Mouse (Mus musculus): Measurements from ENCODE around the gene Lingo1.
A peak's percentile ranks its signal among the peaks of the same experiment; 100 is the strongest.

Lingo1 gene

DNA sequence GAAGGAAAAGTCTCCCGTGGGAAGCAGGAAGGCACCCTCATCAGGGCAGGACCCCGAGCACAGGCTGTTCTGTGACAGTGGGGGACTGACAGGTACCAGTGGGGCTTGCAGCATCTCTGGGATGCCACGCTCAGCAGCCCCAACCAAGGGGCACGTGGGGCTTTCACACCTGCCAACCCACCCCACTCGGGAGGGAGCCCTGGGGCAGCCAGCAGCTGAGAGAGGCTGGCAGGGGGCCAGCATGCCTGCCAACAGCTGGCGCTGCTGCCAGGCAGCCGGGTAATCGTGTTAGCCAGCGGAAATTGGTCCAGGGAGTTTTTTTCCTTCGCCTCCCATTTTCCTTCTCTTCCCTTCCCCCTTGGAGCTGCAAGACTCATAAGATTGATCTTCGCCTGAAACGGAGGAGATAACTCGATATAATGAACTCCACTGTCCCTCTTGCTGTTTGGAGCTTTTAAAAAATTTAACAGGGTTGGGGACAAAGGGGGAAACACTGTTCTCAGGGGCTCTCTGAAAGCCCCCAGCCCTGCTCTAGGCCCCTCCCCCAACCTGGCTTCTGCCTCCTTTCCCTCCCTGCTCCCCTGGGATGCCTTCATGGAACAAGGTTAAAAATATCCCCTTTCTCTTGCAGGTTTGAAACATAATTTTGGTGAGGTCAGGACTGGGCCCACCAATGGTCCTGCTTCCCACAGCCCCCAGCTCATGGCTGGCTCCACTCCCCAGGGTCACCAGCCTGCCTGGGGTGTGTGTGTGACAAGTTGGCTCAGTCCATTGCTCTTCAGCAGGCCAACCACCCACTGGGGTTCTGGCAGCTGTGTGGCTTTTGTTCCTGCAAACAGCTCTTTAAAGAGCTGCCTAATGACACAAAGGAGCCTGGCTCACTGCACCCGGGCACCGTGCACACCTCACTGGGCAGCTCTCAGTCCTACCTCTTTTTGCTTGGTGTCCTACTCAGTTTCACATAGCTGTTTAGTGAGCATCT, 68.3 kb downstream of the Lingo1 start:
- peak; percentile 11 to 25 for DNase-seq (ENCODE audit: low spot score in 2 of 2)

DNA sequence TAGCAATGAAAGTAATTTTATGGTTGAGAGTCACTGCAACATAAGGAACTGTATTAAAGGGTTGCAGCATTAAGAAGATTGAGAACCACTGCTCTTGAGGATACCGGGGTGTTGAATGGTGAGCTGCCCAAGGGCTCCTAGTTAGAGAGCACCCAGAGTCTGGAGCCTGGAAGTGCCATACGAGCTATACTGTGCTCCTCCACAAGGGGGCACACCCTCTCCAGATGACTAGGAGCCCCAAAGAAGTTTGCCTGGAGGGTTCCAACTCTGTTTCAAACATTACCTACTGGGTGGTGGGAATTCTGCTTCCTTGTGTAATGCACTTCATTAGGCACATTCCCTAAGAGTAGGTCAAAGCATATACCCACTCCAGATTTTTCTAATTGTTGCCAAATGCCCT, 70.5 kb downstream of the Lingo1 start:
- peak; percentile 15 to 26 for DNase-seq (ENCODE audit: low spot score in 2 of 2)

DNA sequence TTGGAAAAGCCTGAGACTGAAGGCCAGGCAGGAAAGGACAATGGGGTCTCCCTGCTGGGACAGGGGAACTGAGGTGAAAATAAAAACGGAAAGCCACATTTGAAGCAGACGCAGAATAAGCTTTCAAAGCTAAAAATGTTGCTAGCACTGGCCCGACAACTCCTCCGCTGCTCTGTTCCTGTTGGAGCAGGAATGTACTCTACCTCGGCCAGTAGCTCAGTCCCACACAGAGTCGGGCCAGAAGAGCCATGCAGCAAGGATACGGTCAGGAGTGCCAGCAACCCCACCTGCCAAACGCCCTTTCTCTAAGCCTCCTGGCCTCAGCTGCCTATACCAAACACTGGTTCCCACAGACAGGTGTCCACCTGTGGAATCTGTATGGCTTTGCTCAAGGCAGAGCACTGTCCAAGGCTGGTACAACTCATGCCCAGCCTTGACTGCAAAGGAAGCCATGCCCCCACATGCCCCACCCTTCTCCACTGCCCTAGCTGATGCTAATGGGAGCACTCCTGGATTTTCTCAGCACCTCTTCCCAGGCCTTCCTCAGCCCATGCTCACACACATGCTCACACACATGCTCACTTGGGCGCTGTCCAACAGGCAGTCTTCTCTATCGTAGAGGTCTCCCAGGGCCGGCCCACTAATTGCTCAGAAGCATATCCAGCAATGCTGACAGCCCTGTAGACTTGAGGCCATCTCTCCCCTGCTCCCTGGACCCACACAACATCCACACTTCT, 74.0 kb downstream of the Lingo1 start:
- no peak for DNase-seq (ENCODE audit: low spot score in 2 of 2)

DNA sequence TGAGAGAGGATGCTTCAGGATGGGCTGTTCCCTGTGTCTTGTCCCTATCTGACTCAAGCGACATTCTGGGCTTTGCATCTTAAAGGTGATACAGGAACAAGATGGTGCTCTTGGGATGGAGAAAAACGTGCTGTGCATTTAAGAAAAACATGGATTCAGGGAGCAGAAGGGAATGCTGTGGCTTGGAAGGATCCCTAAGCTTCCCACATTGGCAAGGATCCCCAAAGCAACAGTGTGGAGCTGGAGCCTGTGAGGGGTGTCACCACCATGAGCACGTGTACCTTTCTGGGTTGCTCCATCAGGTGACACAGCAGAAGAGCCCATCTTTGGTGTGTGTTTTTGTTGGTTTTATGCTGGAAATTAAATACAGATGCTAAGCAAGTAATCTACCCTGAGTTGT, 77.3 kb downstream of the Lingo1 start:
- no peak for DNase-seq (ENCODE audit: low spot score in 2 of 2)

DNA sequence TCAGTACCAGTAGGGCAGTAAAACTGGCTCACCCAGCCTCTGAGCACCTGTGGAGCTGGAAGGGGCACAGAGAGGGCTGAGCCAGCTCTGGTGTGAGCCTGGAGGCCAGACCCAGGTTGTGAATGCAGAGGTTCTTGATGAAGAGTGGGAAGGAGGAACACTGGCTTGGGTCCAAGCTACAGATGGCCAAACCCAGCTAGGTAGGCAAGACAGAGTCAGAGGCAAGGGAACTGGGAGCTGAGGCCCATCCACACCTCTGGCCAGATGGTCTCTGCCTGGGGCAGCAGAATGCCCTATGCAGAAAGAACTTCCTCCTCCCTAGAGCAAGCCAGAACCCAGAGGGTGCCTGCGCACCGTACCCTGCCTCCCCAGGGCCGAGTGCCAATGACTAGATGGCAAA, 79.7 kb downstream of the Lingo1 start:
- DNase-seq (ENCODE audit: low spot score in 2 of 2), result no peak

DNA sequence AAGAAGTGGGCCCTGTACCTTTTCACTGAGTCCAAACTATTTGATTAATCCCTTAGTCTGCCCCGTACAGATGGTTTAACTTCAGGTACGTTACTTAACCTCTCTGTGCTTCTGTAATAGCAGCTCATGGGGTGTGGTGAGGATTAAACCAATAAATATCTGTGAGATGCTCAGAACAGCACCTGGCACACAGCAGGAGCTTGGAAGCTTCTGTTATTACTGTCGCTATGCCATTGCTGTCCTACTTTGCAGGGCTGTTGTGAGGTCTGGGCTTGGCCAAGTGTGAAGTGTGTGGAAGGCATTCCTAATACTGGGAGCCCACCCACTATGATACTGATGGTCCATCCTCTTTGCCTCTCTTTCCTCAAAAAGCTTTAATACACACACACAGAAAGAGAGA, 80.2 kb downstream of the Lingo1 start:
- no peak for DNase-seq (ENCODE audit: low spot score in 2 of 2)

DNA sequence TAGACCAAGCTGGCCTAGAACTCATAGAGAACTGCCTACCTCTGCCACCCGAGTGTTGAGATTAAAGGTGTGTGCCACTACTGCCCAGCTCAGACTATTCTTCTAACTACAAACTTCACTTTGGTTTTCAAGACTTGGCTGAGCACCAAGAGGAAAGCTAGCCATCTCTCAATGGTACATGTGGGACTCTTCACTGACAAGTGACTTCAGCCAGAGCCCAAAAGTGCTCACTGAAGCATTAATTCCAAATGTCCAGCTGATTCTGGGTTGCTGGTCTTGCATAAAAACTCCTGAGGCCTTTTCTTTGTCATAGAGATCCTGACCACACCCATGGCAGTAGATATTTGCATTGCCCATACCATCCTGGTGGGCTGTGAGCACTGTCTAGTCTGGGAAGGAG, 81.9 kb downstream of the Lingo1 start:
- no peak for DNase-seq (ENCODE audit: low spot score in 2 of 2)

DNA sequence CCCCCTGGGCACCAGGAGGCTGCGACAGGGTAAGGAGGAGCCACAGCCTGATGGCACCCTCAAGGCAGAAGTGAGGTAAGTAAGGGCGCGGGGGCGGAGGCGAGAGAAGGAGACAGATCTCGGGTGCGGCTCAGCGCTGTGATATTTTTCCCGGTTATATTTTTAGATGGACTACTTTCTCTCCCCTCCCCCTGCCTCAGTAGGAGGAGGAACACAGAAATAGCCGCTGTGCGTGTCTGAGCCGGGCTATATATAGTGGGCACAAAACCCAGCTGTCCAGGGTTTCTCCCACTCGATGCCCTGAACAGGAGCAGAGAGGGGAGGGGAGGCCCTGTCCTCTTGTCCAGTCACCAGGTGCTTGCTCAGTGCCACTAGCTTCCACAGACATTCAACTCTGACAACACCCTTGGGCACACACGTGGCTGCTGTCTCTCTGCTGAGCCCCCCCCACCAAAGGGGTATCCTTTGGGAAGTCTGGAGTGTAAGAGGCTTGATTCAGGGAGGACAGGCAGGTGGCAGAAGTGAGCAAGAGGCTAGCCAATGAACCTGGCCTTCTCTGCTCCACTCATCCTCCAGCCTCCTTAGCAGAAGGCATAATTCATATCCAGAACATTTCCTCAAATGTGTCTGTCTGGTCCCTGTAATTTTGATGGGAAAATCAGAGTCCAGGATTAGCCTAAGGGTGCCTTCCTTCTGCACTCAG, 83.5 kb downstream of the Lingo1 start:
- peak; percentile 16 to 34 for DNase-seq (ENCODE audit: low spot score in 2 of 2)

DNA sequence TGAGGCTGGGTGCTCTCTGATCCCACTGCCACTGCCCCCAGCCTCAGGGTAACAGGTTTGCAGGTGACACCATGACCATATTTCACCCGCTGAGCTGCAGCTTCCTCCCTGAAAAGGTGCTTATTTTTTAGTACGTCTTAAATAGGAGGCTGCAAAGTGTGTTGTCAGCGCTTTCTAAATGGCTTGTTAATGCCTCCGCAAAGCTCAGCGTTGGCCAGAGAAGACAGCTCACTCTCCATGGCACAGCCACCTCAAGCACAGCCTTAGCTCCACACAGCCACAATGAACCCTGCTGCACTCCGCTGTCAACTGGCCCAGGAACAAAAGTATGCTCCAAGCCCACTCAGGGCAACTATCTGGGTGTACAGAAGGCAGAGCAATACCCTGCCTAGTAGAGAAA, 85.3 kb downstream of the Lingo1 start:
- no peak for DNase-seq (ENCODE audit: low spot score in 2 of 2)

DNA sequence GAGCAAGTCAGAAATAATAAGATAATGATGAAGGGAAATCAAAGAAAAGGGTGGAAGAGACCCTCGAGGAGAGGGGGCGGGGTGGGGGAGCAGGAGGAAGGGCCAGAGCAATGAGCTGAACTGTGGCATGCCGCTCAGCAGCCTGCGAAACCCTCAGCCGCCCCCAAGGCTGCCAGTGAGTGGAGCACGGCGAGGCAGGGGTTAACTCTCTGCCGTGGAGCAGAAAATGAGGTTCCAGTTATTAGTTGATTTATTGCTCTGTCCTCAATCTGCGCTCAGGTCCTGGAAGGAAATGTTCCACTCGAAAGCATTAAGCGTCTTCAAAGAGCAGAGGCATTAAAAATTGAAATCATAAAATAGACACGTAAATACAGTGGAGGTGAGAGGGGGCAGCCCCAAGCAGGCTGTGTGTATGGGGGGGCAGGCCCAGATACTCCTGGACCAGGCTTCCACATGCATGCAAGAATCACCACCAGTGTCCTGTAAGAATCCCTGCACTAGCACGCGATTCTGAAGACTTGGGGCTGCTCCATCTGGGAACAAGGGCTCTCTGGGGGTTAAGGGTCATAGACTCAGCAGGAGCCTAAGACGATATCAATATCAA, 89.7 kb downstream of the Lingo1 start:
- no peak for DNase-seq (ENCODE audit: low spot score in 2 of 2)

DNA sequence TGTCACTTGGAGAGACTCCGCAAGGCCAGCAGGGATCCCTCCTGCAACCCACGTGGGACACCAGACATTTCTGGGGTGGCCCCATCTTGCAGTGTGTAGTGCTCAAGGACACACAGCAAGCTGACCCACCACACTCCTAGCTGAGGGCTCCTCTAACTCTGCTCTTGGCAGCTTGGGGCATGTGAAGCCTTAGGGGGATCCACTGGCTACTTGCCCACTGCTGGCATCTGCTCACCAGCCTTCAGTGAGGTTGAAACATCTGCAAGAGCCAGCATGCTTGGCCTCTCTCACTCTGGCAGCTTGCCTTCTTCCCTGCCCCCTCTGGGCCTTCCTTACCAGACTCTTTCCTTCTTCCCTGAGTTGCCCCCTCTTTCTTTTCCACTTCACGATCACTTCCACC, 94.9 kb downstream of the Lingo1 start:
- no peak for DNase-seq (ENCODE audit: low spot score in 2 of 2)

DNA sequence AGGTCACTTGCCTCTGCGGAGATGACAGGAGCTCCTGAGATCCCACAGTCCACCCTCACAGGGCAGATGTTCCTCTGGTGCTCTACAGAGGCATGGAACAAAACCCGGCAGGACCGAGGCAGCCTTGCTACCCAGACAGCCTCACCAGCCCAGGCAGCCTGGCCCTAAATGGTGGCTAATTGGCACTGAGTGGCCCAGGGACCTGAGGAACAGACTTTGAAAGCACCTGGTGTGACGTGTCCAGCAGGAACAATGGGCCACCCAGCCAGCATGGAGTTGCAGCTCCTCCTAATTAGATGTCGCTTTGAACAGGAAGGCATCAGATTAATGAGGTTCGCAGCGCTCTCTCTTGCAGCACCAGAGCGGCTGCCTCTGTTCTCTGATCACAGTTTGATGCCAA, 95.4 kb downstream of the Lingo1 start:
- DNase-seq (ENCODE audit: low spot score in 2 of 2), result no peak

DNA sequence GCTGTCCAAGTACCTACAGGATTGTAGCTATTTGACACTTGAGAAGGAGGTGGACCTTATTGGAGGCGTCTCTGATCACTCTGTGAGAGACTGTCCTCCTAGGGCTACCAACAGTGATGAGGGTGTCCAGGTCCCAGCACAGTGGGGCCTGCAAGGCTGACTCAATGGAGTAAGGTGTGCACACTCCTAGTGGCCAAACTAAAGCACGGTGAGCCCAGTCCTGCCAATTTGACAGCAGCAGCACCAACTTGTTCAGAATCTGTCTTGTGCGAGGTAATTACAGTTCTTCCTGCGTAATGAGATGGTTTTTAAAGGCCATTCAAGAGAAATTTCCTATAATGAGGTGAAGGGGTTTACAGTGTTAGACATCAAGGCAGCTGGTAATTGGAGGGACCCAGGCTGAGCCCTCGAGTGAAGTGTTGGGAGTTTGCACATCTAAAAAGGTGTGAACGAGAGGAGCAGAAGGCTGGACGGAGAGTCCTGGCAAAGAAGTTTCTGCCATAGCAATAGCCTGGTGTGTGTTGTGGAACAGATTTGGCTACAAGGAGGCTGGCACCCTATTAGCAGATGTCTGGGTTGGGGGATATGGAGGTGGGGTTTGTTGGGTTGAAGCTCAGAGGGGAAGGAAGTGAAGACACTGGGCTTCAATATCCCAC, 97.4 kb downstream of the Lingo1 start:
- no peak for DNase-seq (ENCODE audit: low spot score in 2 of 2)

DNA sequence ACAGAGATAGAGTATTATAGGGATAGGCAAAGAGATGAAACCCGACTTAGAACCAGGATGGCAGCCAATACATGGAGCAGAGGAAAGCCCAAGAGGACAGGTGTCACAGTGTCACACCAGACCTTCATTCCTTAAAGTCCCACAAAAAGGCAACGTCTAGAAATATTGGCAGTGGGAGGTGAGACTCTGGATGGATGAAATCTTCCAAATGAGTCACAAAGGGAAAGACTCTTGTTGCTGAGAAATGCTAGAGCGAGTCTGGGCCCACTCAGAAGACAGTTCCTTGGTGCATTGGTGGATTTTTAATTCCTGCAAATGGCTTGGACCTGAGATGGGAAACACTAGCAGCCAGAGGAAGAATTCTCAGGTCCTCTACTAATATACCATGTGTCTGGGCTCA, 102.2 kb downstream of the Lingo1 start:
- DNase-seq (ENCODE audit: low spot score in 2 of 2), result no peak

DNA sequence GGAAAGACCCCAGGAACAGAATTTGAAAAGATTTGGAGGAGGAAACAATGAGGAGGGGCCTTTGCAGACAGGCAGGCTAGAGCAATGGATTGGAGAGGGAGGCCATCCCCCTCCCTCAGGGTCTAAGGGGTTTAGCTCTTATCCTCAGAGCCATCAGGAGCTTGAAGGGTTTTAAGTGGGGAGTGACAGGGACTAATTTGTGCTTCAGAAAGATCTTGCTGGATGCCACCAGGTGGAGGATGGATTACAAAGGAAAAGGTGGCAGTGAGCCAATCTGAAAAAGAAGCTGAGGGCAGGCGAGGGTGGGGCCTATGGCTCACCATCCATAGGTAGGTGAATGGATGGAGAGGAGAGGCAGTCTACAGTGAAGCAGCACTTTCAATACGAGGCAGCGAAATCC, 105.0 kb downstream of the Lingo1 start:
- DNase-seq (ENCODE audit: low spot score in 2 of 2), result no peak

DNA sequence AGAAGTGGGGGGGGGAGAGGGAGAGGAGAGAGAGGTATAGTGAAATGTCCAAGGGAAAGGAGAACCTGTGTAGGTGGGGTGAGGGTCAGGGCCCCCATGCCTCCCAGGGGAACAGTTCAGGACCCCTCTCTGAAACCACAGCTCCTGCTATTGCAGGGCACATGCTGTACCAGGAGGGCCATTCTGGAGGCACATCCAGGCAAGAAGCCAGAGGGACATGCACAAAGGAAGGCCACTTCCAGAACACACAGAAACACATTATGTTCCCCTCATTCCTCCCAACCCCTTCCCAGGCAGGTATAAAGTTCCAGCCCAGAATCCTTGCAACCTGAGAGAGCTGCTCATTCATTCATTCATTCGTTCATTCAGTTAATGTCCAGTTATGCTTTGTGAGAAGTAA, 105.6 kb downstream of the Lingo1 start:
- no peak for DNase-seq (ENCODE audit: low spot score in 2 of 2)

DNA sequence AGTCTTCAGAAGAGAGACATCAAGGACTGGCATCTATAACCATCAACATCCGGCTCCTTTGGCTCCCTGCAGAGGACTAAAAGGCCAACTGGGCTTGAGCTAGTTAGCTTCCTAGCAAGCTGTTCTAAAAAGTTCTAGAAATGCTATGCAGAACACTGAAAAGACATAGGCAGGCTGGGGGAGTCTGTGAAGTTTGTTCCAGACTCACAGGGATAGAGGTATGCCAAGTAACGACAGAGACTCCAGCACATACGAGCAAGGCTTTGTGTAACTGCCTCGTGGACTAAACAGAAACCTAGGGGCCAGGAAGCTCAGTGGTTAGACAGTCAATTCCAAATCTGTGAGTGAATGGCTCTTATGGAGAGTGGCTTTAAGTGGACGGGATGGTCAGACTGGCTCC, 108.8 kb downstream of the Lingo1 start:
- no peak for DNase-seq (ENCODE audit: low spot score in 2 of 2)

DNA sequence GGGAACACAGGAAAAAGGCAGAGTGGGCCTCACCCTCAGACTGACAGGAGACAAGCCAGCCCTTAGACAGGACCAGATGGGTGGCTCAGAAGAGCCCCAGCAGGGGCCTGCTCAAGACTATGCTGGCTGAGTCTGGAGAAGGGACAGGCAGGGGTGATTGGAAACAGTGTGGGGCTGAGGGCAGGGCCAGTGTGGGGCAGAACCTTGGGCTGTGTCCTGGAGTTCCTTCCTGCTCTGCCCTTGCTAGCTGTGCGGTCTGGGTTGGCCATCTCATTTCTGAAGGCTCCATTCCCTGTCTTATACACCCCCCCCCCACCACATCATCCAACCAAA, 109.2 kb downstream of the Lingo1 start:
- DNase-seq (ENCODE audit: low spot score in 2 of 2), result no peak

DNA sequence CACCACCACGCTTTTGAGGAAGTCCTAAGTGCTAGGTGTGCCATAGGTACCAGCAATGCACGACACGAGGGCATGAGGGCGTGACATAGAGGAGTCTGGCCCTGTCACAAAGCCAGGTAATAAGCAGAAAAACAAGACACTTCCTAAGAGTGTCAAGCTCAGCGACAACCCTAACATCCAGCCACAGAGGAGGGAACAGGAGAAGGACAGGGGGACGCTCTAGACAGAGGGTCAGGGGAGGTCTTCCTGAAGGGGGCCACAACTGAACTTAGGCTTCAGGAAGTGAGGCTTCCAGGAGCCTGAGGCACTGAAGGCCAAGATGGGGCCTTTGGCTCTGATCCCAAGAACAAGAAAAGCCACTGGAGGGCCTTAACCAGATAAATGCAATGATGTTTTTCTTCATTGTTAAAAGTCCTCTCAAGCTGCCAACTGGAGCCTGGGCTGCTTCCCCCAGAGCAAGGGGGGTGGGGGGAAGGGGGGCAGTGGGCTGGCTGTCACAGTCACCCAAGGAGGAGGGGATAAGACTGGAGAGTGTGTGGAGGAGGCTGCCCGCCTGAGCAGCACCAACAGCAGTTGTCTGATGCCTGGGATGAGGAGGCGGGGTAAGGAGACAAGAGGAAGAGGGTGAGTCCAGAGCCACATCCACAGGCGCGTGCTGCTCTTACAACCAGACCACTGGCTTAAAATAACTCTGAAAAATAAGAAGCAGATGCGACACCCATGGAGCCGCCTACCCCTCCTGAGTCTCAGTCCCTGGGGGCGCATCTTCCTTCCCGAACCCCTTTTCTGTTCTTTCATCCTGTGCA, 109.7 kb downstream of the Lingo1 start:
- peak; percentile 2 to 11 for DNase-seq (ENCODE audit: low spot score in 2 of 2)

DNA sequence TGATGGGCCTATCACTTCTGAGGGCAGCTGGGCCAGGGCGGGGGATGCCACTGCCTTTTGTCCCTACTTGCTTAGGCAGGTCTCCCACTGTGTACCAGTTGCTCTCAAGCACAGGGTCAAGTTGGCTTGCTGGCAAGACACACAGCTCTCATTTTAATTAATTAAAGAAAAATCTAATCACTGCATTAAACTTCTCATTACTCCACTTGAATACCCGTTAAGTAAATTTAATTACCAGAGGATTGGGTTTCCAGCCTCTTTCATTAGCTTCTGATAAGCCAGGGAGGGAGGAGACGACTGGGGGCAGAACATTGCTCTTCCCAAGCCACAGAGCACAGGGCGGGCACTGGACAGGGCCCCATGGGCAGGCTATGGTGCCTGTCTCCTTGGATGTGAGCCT, 113.4 kb downstream of the Lingo1 start:
- no peak for DNase-seq (ENCODE audit: low spot score in 2 of 2)

DNA sequence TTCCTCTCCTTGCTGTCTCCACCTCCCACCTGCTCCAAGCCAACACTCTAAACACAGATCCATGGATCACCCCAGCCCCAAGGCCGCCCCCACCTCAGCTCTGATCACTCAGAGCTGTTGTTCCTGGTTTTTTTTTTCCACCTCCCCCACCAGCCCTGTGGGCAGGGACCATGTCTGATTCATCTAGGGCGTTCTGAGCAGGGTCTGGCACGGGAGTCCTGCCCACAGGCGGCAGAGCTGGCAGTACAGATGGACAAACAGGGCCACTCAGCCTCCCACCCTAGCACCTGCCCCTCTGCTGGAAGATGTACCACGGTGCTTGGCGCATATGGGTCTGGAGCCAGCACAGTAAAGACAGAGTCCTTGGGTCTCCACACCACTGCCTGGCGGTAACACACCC, 114.3 kb downstream of the Lingo1 start:
- no peak for DNase-seq (ENCODE audit: low spot score in 2 of 2)

Data from heart, adult 9 months (tissue).